Mouse (Mus musculus): Measurements from ENCODE around the gene Clasp1.
"Not testable (repeated sequence)": the region's sequence is repeated elsewhere in the genome, so short reads cannot be mapped to it uniquely, and the experiment has no call there.

Gene Clasp1

DNA sequence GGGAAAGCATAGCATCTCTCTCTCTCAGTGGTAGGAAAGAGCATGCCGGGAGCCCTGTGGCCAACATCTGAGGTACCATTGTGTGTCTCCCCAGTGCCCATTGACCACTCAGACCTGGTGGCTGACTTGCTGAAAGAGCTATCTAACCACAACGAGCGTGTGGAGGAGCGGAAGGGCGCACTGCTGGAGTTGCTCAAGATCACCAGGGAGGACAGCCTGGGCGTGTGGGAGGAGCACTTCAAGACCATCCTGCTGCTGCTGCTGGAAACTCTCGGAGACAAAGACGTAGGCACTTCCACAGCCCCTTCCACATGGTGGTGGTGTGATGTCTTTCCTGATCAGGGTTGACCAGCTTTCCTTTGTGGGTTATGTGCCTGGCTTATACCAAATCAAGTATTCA, 192.3 kb downstream of the Clasp1 start:
- no peak for DNase-seq (ENCODE audit: low spot score)

DNA sequence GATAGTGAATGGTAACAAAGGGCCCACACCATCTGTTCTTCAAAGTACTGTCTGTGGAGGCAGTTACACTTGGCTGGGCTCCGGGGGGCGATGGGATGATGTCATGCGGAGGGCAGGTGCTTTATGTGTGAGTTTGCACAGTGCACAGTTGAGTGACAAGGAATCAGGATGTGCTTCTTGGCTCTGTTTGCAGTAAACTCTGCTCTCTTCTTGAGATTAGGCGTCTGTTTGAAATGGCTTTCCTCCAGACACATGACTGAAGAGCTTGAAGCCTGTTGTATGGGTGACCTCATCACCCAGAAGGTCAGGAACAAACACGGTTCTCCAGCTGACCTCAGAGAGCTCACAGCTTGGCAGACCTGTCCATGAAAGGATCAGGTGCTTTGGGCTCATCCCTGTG, 200.9 kb downstream of the Clasp1 start:
- DNase-seq (ENCODE audit: low spot score): no peak

DNA sequence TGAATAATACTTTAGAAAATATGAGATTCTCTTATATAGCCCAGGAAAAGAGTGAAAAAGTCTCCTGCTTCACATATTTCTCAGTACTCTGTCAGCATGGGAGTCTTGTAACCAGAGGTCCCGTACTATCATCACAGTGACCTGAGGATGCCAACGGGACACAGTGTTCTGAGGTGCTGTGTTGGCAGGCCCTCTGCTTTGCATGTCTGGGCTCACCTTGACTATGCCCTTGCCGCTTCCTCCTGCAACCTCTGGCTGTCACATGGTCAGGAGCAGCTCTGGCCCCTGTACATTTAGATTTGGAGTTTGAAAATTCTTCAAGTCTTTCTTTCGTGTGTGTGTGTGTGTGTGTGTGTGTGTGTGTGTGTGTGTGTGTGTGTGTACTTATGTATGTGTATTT, 204.1 kb downstream of the Clasp1 start:
- no peak for DNase-seq (ENCODE audit: low spot score)

DNA sequence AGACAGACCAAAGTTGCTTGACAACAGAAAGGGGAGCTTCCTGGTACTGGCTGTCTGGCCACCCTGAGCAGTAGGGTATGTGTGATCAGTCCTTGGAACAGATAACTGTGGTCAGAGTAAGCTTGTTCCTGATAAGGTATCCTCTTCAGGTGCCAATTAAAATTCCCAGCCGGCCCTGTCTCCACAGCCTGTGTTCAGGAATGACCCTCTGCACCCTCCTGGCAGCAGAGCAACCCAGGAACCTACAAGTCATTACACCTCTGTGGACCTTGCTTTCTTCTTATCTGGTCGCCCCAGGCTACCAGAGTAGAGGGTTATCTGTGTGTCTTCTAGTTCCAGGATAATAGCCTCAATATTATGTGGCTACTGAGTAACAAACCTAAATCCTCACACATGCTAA, 206.5 kb downstream of the Clasp1 start:
- no peak for DNase-seq (ENCODE audit: low spot score)

DNA sequence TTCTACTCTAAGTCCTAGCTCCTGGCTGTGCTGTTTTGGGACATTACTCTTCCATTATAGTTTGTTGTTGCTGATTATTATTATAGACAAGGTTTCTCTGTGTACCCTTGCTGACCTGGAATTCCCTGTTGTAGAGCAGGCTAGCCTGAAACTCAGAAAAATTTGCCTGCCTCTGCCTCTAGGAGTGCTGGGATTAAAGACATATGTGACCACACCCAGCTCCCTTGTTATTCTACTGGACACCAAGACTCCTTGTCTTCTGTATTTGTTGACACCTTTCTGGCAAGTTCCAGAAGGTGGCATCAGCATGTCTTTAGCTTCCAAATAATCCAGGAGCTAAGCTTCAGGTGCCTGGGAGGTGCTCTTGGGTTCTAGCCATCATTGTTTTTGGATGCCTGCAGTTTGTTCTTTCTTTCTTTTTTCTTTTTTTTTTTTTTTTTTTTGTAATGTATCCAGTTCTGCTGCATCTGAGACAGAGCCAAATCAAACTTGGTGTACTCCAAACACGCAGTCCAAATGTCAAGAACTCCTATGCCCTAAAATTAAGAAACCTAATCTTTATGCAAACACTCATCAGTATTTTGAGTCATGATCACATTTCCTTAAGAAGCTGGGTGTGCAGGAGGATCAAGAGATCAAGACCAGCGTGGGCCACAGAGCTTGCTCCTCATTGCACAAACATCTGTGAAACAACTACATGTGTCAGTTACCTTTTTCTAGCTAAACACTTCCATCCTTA, 208.8 kb downstream of the Clasp1 start:
- no peak for DNase-seq (ENCODE audit: low spot score)

DNA sequence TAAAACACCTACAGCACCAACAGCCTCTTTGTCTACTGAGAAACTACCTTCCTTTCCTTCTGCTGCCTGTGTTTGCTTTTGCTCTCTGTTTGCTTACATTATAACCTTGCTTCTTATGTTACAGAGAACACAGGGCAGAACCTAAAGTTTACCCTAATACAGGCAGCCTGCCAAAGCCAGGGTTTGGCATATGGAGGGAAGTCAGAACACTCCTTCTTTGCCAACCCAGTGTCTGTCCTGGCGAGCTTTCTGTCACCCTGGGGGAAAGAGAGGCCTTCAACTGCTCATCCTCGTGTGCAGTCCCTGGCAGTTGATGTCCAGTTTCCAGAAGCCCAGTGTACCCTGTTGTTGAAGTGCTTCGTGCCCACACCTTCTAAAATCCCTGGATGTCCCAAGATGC, 209.5 kb downstream of the Clasp1 start:
- no peak for DNase-seq (ENCODE audit: low spot score)

DNA sequence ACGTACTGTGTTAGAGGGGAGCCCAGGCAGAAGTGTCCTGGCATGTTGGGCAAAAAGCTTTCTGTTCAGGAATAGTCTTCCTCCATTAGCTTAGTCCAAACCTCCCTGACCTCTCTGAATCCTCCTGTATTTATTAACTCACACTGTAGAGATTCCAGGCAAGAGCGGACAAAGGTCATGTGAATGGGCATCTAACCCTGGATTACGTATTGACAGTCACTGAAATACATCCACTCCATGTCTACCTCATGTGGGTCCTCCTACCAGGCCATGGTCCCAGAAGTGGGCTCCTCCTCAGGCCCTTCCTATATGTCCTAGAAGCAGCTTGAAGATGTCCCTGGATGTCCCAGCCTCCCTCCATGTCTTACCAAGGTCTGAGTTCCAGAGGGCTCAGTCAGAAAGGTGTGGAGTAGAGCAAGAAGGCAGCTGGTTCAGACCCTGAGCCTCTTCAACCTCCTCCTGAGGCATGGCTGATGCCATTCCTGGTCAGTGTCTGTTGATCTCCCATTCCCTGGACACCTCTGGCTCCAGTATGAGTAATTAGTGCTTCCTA, 224.8 kb downstream of the Clasp1 start:
- no peak for DNase-seq (ENCODE audit: low spot score)

DNA sequence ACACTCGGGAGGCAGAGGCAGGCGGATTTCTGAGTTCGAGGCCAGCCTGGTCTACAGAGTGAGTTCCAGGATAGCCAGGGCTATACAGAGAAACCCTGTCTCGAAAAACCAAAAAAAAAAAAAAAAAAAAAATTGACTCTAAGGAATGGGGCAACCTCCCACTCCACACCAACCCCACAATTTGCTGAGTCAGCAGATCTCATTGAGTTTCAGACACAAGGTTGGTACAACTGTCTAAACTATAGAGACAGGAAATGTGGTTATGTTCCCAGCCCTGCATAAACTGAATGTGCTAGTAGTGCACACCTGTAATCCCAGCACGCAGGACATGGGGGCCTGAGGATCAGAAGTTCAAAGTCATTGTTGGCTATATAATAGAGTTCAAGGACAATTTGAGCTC, 232.2 kb downstream of the Clasp1 start:
- DNase-seq (ENCODE audit: low spot score): not testable (repeated sequence)

DNA sequence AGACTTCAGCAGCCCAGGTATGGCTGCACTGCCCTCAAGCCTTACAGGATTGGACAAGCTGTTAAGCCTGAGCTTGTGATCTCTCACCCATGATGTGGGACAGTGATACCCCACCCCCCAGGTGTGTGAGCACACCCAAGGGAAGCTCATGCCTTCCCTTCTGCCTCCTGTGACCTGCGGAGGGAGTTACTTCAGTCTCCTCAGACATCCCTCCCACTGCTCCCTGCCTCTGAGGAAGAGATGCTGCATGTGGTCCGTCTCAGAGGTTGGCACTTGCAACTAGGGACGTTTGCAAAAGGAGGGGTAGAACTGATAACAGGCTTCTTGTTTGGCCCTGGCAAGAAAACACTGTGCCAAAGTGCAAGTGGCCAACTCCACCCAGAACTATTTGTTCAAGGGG, 234.0 kb downstream of the Clasp1 start:
- no peak for DNase-seq (ENCODE audit: low spot score)

DNA sequence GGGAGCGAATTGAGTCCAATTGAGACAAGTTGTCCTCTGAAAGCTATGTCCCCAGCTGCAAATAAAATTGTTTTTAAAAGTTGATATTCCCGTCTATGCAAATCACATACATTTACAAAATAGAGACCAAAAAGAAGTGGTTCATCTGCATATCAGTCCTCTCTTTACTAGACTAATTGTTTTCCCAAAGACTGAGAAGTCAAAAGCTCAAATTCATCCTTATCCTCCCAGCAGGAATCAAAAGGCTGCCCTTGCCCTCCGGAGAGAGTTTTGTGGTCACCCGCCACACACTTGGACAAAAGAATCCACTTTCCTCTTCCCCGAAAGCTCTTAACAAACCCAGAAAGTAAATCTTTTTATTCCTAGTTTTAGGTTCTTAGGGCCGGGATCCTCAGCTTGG, 236.6 kb downstream of the Clasp1 start:
- DNase-seq (ENCODE audit: low spot score): no peak

DNA sequence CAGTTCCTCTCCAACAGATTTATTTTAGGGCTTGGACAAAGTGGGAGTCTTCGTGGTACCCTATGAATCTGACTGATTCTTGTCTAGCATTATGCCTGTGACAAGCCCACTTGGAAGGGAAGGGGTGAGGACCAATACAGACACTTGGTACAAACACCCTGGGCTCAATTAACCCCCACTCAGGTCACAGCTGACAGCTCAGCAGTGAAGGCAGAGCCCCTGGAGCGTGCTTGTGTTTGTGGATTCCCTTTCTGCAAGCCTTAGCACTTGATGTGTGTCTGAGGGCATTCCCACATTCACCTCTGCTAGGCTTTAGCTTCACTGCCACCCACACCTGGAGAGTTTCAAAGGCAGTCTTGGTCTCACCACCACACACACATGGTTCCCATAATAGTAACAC, 237.1 kb downstream of the Clasp1 start:
- no peak for DNase-seq (ENCODE audit: low spot score)

DNA sequence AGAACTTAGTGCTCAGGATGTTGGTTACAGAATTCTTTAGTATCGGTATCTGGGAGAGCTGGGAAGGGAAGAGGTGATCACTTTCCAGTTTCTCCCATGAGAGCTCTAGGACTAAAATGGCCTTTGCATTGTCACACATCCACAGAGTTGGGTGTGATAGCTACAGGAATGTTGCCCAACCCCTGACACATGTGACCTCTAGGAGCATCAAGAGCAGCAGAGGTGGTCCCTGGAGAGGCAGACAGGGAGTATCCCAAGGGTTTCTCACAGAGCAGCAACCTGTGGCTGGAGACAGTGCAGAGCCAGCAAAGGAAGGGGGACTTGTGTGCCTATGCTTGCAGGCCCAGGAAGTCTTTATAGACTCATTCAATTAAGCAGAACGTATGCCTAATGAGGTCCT, 237.6 kb downstream of the Clasp1 start:
- no peak for DNase-seq (ENCODE audit: low spot score)

DNA sequence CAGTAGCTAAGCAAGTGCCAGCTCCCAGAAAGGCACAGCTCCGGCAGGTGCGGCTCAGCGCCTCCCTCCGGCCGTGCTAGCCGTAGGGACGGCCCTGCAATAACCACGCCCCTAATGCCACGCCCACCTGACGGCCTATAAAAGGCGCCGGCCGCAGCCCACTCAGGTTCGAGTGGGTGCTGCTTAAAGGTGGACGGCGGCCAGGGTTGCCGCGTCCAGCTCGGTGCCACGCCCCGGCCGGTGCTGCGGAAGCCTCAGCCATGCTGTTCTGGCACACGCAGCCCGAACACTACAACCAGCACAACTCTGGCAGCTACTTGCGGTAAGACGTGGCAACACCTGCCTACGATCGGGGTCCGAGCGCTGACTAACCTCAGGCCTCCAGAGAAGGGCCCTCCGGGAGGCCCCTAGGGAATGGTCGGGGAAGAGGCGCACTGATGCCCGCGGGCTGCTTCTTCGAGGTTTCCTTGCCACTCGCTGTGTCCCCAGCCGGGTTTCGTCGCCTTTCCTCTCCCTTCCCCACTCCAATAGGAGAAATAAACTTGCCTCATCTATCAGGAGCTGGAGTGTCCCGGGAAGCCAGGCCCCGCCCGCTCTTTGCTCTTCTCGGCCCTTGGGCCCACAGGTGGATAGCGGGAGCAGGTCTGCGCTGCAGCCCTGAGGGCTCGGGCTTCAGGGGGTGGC, 239.1 kb downstream of the Clasp1 start, which contains the start of gene Tfcp2l1:
TSS of gene Tfcp2l1 (plus strand) at position 165 of the 684 bp plus-strand sequence.
- DNase-seq (ENCODE audit: low spot score): peak; percentile 43

DNA sequence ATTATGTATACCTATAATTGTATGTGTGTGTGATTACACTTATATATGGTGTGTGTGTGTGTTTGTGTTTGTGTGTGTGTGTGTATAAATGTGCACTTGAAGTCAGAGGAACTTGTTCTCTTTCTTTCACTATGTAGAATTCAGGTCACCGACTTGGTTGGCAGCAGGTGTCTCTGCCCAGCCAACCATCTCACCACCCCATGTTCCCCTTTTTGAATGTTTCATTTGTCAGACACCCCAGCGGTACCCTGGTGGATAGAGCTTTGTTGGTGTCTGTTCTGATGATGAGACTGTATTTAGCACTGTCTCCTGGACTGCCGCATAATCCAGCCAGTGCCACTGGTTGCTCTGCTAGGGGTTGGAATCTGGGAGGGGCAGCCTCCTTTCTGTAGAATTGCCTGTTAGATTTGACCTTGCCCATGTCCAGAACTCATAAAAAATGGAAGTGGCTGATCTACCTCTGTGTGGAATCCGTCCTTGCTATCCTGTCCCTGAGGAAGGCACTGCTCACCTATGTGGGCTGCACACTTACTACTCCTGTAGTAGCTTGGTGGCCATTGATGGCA, 244.6 kb downstream of the Clasp1 start:
- no peak for DNase-seq (ENCODE audit: low spot score)

DNA sequence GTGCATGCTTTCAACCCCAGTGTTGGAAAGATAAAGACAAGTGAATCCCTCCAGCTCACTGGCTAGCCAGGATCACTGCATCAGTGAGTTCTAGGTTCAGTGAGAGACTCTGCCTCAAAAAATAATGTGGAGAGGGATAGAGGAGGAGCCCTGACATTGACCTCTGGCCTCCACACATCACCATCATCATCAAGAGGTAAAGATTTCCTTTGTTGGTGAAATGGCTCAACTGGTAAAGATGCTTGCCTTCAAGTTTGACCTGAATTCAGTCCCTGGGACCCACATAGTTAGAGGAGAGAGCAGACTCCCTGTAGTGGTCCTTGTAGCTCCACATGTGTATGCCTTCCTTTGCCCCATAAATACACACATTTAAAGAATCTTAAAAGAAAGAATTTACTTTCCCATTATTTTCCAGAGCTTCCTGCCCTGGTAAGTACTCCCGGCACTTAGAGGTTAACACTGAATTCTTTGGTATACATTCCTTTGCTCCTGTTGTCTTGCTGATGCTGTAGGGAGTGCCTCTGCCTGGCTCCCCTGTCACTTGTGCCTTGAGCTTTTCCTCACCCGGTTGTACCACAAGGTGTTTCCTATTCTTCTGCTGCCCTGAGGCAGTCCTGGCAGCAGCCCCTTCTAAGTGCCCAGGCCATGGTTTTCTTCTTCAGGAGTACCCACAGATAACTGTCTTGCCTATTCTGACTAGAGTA, 253.6 kb downstream of the Clasp1 start:
- DNase-seq (ENCODE audit: low spot score): no peak

DNA sequence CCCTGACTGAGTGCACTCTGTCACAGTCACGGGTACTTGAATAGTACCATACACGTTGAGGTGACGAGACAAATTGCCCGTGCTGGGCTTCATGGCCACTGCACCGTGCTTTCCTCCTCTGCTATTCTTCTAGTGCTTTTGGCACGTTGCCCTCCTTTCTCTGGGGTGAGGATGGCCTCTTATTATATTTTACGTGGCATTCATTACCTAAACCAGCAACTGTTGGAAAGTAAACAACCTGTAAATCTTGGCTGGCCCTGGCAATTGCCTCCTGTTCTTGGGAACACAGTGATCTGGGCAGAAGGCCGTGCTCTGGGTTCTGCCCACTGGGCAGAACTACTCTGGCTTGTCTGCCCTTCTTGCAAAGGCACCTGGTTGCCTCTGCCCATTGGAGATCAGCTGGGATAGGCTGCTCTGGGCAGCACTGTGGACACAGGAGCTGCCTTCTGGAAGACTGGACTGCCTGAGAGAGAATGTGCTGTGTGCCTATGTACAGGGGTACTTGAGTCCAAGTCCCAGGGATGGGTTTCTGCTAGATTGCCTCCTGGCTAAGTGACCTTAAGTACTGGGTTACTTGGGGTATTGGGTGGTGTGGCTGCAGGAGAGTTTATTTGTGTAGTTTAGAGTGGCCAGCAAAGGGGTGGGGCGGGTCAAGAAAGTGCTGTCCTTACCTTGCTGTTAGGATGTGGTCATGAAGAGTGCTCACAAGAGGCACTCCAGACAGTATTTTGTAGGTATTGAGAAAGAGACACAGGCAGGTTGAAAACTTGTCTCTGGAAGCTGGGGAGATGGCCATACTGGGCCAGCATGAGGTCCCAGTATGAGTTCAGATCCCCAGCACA, 254.5 kb downstream of the Clasp1 start:
- no peak for DNase-seq (ENCODE audit: low spot score)

DNA sequence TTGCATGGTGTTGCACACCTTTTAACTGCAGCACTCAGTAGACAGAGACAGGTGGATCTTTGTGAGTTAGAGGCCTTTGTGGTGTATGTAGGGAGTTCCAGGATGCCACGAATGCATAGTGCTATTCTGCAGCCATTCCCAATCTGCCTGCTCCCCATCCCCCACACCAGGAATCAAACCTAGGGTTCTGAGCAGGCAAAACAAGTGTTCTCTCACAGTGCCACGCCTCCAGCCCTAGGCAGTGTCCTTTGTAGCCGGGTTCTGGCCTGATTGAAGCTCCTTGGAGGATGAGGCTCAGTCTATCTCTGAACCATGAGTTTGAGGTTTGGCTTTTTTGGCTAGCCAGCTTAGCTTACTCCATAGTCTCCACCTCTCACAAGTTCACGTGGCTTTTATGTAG, 256.8 kb downstream of the Clasp1 start:
- DNase-seq (ENCODE audit: low spot score): no peak

DNA sequence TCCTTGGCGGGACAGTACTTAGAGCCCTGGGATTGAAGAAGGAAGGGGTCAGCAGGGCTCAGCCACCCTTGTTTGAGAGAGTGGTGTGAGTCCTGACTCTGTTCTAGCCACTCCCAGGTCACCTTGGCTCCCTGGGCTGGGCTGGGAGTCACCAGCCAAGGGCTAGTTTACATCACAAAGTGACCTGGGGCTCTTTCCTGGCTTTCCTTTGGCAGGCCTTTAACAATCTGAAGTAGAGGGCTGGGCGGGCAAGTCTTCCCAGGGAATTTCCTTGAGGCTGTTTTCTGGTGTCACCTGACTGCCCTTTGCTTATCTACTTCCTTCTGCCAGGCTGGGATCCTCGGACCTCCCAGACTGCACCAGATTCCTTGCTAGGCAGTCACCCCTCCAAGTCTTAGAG, 259.2 kb downstream of the Clasp1 start:
- no peak for DNase-seq (ENCODE audit: low spot score)

DNA sequence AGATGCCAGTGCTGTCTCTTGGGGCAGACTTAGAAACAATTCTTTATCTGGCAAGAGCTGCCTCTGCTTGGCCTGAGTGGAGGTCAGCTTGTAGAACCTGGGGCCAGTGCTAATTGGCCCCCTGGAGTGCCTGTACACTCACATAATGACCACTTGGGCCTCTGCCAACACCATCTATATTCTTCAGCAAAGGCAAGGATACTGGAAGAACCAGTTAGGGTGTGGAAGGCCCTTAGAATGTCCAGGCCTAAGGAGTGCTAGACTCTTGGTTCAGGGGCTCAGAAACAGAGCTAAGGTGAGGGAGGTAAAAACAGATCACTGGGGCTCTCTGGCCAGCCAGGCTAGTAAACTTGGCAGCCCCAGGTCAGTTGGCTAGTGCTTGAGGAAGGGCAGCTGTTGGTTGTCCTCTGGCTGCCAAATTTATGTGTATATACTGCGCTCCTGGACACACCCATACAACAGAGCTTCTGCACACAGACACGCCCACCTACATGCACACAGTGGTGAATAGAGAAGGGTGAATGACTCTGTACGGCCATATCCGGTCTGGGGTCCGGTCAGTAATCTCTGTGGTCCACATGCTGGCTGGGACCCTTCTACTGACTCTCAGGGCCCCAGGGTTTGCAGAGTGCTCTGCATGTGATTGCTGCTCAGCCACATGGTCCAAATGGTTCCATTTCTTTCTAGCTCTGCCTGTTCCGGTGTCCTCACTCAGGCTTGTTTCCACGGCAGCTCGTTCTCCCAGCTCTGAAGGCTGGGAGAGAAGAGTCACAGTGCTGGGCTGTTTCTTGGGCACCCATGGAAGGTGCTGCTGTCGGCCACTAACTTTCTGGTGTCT, 261.3 kb downstream of the Clasp1 start:
- no peak for DNase-seq (ENCODE audit: low spot score)

DNA sequence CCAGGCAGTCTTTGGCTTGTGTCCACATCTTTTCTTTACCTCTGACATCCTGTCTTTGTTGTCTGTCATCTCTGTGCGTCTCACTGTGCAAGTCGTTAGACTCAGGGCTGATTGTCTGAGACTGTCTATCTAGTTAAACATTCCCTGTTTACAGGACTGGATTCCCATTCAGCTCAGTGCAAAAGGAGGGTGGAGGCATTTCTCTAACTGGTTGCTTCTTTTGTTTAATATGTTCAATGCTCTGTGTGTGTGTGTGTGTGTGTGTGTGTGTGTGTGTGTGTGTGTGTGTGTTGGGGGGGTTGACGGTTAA, 261.9 kb downstream of the Clasp1 start:
- no peak for DNase-seq (ENCODE audit: low spot score)

DNA sequence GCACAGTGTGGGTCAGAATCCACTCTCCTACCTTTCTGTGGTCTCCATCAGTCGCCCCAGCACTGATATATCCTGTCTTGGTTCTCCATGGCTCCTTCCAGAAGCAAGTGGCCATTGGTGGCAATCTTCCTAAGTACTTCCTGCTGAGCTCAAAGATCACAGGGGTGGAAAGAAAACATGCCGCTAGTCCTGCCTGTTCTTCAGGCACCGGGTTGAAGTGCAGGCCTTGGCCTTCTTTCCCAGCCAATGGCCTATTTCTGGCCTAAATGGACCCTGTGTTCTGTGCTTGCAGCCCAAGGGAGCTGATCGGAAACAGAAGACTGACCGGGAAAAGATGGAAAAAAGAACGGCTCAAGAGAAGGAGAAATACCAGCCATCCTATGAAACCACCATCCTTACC, 269.9 kb downstream of the Clasp1 start:
- DNase-seq (ENCODE audit: low spot score): no peak

All from urinary bladder, postnatal 10 days (tissue).